Mouse (Mus musculus) cerebellum, adult 8-10 months (tissue): ENCODE measurements at regions not wholly inside any gene's neighbourhood (a gene's known extent, or its start where the extent isn't known, plus 50 kb on each side); places are given as distances from the start of the nearest gene placed in this dataset.

Source experiments
- DNase-seq: peaks from one replicate; pipeline ENCODE4 v3.0.0; 2022

DNA sequence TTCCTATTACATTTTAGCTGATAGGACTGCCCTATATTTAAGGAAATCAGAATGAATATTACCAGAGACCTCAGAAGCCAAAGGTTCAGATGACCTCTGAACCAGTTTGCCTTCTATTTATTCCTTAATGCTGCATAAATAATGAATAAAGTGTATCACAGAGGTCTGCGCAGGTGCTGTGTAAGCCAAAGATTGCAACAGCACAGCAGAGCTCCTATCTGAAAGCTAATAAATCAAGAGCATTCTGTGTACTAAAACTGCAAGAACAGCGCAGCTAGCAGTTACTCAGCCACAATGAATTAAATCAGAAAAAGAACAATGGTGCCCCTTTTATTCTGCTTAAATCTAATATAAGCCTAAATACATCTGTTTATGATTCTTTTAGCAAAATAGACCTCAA lies 1208.5 kb downstream of the Rapgef2 start:
- DNase-seq = no peak

DNA sequence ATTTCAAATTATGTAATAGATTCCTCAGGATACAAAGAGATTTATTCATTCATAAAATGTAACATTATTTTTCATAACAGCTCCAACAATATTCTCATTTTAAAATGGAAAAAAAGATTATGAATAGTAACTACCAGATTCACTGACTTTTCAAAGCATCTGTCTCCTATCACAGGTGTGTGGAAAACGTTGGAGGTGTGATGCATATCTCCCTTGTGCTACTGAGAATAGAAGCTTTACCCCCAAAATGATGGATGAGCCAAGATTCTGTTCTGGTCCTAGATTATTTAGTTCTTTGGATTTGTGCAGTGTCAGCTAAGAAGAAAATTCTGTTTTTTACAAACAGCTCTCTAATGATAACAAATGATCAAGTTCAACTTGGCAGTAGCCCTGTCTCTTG lies 1209.0 kb downstream of the Rapgef2 start:
- no peak for DNase-seq

DNA sequence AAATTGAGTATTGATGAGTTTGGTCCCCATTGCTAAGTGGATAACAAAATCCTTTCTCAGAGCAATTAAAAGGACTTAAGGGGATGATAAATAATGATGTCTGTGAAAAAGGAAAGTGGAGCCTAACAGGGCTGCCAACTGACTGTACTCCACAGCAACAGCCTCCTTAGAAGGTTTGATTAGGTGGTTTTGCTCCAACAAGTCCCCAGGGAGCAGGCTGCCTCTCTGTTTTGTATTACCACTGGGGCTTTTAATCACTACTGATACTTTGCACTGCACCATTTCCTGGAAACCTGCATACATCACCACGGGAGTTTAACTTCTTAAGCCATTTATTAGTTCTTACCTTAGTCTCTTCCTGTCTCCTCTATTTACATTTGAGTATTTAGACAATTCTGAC lies 1213.3 kb downstream of the Rapgef2 start:
- DNase-seq = no peak

DNA sequence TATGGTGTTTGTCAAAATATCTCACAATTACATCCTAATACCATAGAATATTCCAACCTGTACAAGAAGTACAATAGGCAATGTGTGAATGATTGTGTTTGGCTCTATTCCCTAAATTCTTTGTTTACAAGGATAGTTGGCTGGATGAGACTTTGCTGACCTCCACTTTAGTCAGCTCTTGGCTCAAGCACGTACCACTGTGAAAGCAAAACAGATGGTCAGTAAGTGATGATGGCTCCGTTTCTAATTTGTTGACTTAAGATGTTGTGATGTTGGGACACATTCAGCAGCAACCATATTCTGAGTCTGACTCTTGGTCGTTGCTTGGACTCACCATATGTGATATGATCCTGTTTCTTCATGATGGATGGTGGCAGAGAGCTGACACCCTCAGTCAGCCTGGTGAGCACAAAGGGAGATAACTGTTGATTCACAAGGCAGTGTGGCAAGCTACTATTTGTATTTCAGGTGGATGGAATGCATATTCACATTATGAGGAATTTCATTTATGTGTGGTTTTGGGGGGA lies 1219.1 kb downstream of the Rapgef2 start:
- DNase-seq = no peak

DNA sequence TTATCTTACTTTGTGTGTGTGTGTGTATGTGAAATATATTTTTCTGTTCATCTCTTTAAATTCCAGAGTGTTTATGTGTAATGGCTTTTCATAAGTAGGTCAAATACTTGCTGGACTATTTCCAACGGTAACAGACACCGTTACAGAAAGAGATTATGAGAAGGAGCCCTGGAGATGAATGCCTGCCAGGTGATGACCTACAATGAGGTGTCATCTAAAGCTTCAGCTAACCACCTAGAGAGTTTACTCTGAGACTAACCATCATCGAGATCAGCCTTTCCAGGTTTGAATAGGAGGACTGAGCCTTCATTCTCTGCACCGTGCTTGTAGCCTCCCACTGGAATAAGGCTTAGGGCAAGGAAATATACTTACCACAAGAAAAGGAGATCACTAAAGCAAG lies 1220.0 kb downstream of the Rapgef2 start:
- no peak for DNase-seq

DNA sequence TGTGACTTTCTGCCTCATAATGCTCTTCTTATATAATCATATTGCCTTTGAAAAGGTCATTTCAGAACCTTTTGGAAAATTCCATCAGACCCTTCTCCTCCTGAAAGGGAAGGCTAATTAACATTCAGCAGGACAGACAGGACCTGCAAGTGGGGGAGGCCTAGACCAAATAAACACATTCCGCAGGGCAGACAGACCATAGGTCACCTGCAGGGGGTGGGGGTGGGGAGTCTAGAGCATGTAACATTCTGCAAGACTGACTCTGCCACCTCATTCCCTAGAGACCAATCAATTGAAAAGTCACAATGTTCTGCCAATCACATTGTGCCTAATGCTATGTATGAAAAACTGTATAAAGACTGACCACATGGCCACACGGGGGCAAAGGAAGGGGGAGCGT lies 1223.8 kb downstream of the Rapgef2 start:
- no peak for DNase-seq

DNA sequence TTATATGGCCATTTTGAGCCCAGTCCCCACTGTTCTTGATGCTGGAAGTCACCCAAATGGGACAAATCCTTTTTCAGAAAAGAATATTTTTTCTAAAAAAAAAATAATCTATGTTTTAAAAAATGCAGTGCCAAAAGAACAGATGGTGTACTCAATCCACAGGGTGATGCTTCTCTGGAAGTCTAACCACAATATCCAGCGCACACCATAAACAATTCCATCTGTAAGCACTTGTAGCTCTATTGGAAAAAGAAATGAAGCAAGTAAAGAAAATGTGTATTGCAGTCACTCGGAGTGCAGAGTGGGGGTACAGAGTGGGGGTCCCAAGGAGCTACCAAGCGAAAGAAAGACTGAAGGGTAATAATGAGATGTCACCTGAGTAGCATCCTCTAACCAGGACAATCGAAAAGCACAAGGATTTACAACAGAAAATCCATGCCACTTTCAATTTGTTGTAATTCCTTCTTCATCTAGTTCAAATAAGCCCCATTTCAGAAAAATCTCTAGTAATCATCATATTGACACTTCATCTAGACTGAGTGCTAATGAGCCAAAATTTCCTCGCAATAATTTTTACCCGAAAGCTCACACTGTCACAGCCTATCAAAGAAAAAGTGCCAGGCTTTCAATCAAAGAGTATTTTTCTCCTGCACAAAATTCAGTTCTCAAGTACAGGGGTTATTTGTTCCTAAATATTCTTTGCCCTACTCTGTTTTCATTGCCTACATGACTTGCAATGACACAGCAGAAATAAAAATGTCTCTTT lies 1226.3 kb downstream of the Rapgef2 start:
- DNase-seq = peak; percentile 21
